Mouse (Mus musculus): ENCODE data around the gene Snx27. TPM values are rescaled to one million over a fixed set of nuclear protein-coding genes. Genes with fewer than 3 reads are reported as not detected.

The Snx27 gene
- total RNA-seq (2021): 100 to 1,000 TPM; 107 to 113 TPM

GRCm38 (mm10) chr3:94582456-94582891 is at the start of gene Snx27:
Snx27 (minus strand) TSS chr3:94582716.
- intact Hi-C loops (cut with DNase I): loop anchor here (5.0 kb wide), 1 partner anchor 125 kb away; no protein-coding TSS in a partner anchor
- DNase-seq: peak; percentile 97

GRCm38 (mm10) chr3:94629876-94630275 is 47.4 kb upstream of the Snx27 start:
- intact Hi-C loops (cut with DNase I): no loop called here

GRCm38 (mm10) chr3:94628712-94629111 is 46.2 kb upstream of the Snx27 start:
- DNase-seq: no peak
- intact Hi-C loops (cut with DNase I): no loop called here

More at GRCm38 (mm10) chr3:94629876-94630275, 47.4 kb upstream of the Snx27 start:
- DNase-seq: no peak

GRCm38 (mm10) chr3:94624281-94624680 is 41.8 kb upstream of the Snx27 start:
- intact Hi-C loops (cut with DNase I): no loop called here
- DNase-seq: no peak

GRCm38 (mm10) chr3:94622550-94622949 is 40.0 kb upstream of the Snx27 start:
- no peak for DNase-seq

DNA sequence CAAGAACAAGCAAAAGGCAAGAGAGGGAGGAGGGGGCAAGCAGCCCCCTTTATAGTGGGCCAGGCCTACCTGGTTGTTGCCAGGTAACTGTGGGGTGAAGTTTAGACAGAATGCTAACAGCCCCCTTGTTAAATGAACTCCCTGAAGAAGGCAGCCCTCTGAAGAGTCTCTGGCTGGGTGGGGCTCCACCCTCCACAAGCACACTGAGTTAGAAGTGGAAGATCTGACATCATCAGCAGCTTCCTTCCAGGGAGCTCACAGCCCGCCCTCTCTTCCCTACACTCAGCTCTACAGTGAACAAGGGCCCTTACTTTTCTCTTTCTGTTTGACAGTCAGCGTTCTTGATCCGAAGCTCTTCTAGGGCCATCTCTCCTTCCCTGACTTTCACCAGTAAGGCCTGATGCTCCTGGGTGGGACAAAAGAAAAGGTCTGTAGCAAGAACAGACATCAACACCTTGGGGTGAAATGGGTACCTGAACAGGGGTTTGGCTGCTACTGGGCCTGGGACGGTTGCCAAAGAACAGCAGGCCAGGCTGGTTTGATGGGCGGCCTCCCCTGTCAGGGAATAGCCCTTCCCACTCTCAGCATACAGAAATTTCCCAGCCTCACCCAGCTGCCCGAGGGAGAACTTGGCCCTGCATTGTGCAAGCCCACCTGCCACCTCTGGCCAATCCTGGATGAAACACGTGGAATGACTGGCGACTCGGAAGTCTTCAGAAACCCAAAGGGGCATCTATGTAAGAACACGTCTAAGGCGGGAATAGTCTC is 39.4 kb upstream of the Snx27 start:
- DNase-seq: no peak
- intact Hi-C loops (cut with DNase I): no loop called here

More at GRCm38 (mm10) chr3:94622550-94622949, 40.0 kb upstream of the Snx27 start:
- intact Hi-C loops (cut with DNase I): no loop called here

DNA sequence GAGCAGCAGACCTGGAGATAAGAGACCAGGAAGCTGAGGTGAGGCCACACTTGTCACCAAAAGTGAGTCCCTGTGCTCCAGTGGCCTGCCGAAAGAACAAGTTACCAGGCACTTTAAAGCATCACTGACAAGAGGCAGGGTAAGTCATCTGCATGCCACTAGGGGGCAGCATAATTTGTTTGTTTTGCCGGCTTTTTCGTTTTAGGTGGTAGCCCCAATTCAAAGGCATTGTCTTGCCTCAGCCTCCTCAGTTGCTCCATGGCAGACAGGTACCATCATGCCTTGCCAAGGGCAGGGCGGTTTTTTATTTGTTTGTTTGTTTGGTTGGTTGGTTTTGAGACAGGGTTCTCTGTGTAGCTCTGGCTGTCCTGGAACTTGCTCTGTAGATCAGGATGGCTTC is 34.2 kb upstream of the Snx27 start:
- intact Hi-C loops (cut with DNase I): no loop called here
- peak; percentile 3 for DNase-seq

GRCm38 (mm10) chr3:94613258-94613878 is 30.9 kb upstream of the Snx27 start:
- peak; percentile 3 for DNase-seq
- intact Hi-C loops (cut with DNase I): no loop called here

GRCm38 (mm10) chr3:94612274-94612673 is 29.8 kb upstream of the Snx27 start:
- DNase-seq: no peak
- intact Hi-C loops (cut with DNase I): no loop called here

- intact Hi-C loops (cut with DNase I): no loop called here
- no peak for DNase-seq
Measured at GRCm38 (mm10) chr3:94611834-94612233, 29.3 kb upstream of the Snx27 start.

GRCm38 (mm10) chr3:94611343-94611742 is 28.8 kb upstream of the Snx27 start:
- peak; percentile 28 for DNase-seq
- intact Hi-C loops (cut with DNase I): no loop called here

DNA sequence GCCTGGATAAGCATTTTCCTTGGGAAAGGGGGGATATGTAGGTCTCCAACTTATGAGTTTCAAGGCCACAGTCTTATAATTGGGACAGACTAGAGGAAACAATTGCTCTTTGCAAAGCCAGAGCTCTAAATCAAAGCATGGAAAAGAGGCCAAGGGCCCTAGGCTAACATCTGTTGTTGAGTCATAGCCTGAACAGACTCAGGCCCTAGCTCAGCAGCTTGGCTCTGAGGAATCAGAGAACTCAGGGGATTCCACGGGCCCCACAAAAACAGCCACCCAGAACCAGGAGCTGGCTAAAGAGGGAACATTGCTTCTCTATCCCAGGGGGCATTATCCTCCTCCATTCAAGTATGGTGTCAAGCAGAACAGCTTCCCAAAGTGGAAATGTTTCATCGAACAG is 28.1 kb upstream of the Snx27 start:
- peak; percentile 19 for DNase-seq
- intact Hi-C loops (cut with DNase I): no loop called here

GRCm38 (mm10) chr3:94609621-94610020 is 27.1 kb upstream of the Snx27 start:
- intact Hi-C loops (cut with DNase I): no loop called here
- no peak for DNase-seq

- intact Hi-C loops (cut with DNase I): no loop called here
Measured at GRCm38 (mm10) chr3:94601959-94602358, 19.4 kb upstream of the Snx27 start.

DNA sequence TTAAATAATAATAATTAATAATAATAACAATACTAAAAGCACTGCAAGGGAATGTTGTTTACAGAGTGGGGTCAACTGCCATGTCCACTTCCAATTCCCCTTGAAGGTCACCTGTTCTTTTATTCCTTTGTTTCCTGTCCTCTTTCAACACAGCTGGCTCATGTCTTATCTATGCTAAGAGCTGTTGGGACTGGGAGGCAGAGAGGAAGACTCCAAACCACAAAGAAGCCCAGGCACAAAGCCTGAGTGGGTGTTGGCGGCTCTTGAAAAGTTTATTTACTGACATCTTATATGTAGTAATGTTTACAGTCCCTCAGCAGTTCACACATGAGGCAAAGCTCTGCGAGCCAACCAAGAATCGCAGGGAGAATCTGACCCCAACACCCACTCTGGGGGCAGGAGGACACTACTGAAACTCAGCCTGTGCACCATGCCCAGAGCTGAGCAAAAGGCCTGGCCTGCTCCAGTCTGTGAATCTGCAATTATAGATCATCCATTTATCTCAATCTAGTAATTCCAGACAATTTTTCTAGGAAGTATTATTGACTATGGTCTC is 14.8 kb upstream of the Snx27 start:
- intact Hi-C loops (cut with DNase I): no loop called here
- no peak for DNase-seq

More at GRCm38 (mm10) chr3:94601959-94602358, 19.4 kb upstream of the Snx27 start:
- DNase-seq: peak; percentile 52

DNA sequence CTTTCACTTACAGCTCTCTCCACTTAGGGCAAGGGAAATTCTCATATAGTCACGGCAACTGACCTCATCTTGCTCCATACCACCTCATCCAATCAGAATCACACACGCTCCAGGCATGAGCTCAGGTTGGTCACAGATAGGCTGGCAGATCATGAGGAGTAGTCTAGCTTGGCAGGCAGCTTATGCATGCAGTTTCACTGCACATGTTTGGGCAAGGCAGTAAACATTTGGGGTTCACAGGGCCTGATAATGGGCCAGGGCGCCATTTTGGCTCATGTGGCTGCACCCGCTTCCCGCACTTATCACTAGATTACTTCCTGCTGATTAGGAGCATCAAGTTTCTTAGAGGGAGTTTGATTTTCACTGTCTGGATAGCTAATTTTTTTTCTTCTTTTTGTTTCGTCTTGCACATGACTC is 13.4 kb upstream of the Snx27 start:
- intact Hi-C loops (cut with DNase I): no loop called here
- DNase-seq: no peak

- DNase-seq: no peak
- intact Hi-C loops (cut with DNase I): no loop called here
Measured at GRCm38 (mm10) chr3:94591066-94591465, 8.6 kb upstream of the Snx27 start.

DNA sequence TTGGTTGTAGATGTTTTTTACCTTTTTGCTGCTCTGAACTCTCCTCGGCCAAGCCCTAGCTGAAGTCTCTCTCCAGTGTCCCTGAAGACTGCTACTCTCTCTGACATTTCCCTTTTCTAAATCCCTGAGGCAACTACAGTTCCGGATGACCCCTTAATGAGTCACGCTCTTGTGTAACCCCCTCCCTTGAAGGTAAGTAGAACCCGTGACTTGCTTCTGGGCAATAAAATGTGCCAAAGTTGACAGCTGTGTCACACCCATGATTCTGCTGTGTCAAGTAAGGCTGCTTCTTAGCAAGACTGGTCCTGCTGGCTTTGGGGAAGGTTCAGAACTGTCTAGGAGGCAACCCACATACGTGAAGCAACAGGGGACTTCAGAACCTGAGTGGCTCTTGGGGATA is 5.4 kb upstream of the Snx27 start:
- no peak for DNase-seq
- intact Hi-C loops (cut with DNase I): no loop called here

DNA sequence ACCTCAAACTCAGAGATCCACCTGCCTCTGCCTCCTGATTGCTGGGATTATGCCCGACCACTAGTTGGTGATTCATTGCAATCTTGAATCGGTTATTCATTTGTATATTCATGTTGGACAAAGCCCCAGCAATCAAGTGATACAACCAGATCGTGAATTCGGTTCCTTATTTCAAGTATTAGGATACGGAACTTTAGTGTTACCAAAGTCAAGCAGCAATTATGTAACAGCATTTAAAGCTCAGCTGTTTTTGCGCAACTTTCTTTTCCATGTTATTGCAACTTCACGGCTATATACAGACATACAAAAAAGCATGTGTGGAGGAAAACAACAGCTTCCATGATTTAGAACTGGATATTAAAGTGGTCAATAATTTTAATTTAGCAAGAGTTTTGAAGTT is 428 bp upstream of the Snx27 start:
- DNase-seq: no peak
- intact Hi-C loops (cut with DNase I): loop anchor here (5.0 kb wide), 1 partner anchor 126 kb away; no protein-coding TSS in a partner anchor

GRCm38 (mm10) chr3:94581793-94582455 is 592 bp downstream of the Snx27 start:
- no peak for DNase-seq
- intact Hi-C loops (cut with DNase I): loop anchor here (5.0 kb wide), 1 partner anchor 125 kb away; no protein-coding TSS in a partner anchor

Data from left cerebral cortex, postnatal 4 days (tissue).